Mouse (Mus musculus): ENCODE measurements around the gene Ski. TPM values are rescaled to one million over a fixed set of nuclear protein-coding genes. Genes with fewer than 3 reads are reported as not detected.

Gene Ski
- polyA plus RNA-seq, 2 experiments = 2.4 to 4.5 TPM

DNA sequence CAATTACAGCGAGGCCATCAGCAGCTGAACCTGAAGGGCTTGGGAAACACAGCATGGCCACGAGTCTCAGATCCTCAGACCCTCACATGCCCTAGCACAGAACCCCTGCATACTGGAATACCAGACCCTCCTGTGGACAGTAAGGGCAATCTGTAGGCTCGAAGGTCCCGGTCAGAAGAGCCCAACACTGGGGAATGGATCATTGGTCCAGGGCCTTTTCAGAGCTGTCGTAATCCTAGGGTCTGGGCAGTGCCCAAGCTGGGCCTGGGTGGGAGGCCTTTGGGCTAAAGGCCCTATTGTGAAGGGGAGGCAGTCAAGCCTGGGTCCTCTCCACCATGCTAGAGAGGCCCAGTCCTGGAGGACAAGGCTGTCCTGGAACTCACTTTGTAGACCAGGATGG, 79.6 kb downstream of the Ski start:
- no peak for ATAC-seq (ENCODE audit: insufficient read depth)
- TF ChIP-seq CTCF (IDR thresholded peaks at IDR 0.05; ENCODE audit: low read depth) (no peak), EP300 (IDR thresholded peaks at IDR 0.05; ENCODE audit: low read depth) (no peak)
- no peak overlapping the region for H3K4me2 ChIP-seq (ENCODE audit: low read depth)
- 68% methylated on average over 5 of the region's 5 CpGs for WGBS (ENCODE audit: insufficient replicate concordance)
- no peak overlapping the region for H3K9ac ChIP-seq (replicated peaks)
- no peak overlapping the region for H3K27ac ChIP-seq
- no peak overlapping the region for H3K4me3 ChIP-seq (ENCODE audit: insufficient read depth in 1 of 2, low read depth in 2 of 2, low read length in 2 of 2)
- no peaks in the 10 kb centered on the region for H3K4me1 ChIP-seq (replicated peaks; ENCODE audit: control insufficient read depth in 2 of 2, insufficient read depth in 2 of 2, low read length in 1 of 2)
- H3K27me3 ChIP-seq (ENCODE audit: control insufficient read depth, insufficient read depth, low read length) = no peaks in the 10 kb centered on the region
- no peaks in the 10 kb centered on the region for H3K9me3 ChIP-seq (ENCODE audit: control insufficient read depth, low read length)
- H3K36me3 ChIP-seq (replicated peaks; ENCODE audit: control insufficient read depth, insufficient read depth, low read depth) = no peaks in the 10 kb centered on the region
- no peak for DNase-seq (ENCODE audit: low read depth in 3 of 3, low spot score in 3 of 3)

DNA sequence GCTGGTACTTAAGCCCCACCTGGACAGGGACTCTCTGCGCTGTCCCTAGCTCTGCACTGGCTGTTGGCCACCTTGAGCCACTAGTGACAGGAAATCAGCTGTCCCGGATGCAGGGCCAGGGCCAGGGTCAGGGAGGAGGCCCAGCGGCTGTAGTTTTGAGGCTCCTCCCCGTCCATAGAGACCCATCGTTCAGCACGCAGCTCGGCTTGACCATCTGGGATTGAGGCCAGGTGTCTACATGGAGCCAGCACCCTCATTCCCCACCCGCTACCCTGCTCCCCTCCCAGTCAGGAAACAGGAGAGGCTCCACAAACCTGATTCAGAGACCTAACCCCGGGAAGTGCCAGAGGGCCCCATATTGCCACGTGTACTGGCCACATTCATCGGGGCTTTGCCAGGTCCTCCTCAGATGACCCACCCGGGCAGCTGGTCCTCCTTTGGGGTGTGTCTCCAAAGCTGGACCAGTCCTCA, 81.6 kb downstream of the Ski start:
- Histone ChIP-seq H3K4me1 (replicated peaks; ENCODE audit: control insufficient read depth in 2 of 2, insufficient read depth in 2 of 2, low read length in 1 of 2) (peaks cover 0 to 2% of the 10 kb centered on the region in 2 experiments; a peak in 1 of 4 replicates), H3K4me2 (ENCODE audit: low read depth) (no peak overlapping the region), H3K27ac (no peak overlapping the region), H3K9me3 (ENCODE audit: control insufficient read depth, low read length) (no peaks in the 10 kb centered on the region), H3K9ac (replicated peaks) (no peak overlapping the region), H3K4me3 (ENCODE audit: insufficient read depth in 1 of 2, low read depth in 2 of 2, low read length in 2 of 2) (no peak overlapping the region), H3K36me3 (replicated peaks; ENCODE audit: control insufficient read depth, insufficient read depth, low read depth) (no peaks in the 10 kb centered on the region), H3K27me3 (ENCODE audit: control insufficient read depth, insufficient read depth, low read length) (no peaks in the 10 kb centered on the region)
- WGBS (ENCODE audit: insufficient replicate concordance) = 43% methylated on average over 12 of the region's 12 CpGs
- ATAC-seq (ENCODE audit: insufficient read depth) (no peak), DNase-seq (ENCODE audit: low read depth in 3 of 3, low spot score in 3 of 3) (no peak)
- TF ChIP-seq EP300 (IDR thresholded peaks at IDR 0.05; ENCODE audit: low read depth) (no peak), CTCF (IDR thresholded peaks at IDR 0.05; ENCODE audit: low read depth) (no peak)

- WGBS (ENCODE audit: insufficient replicate concordance) = 63% methylated on average over 2 of the region's 2 CpGs
- no peak for DNase-seq (ENCODE audit: low read depth in 3 of 3, low spot score in 3 of 3)
- ATAC-seq (ENCODE audit: insufficient read depth) = no peak
- peaks cover 0 to 2% of the 10 kb centered on the region in 2 experiments; a peak in 1 of 4 replicates for H3K4me1 ChIP-seq (replicated peaks; ENCODE audit: control insufficient read depth in 2 of 2, insufficient read depth in 2 of 2, low read length in 1 of 2)
- H3K4me3 ChIP-seq (ENCODE audit: insufficient read depth in 1 of 2, low read depth in 2 of 2, low read length in 2 of 2) = no peak overlapping the region
- no peak overlapping the region for H3K4me2 ChIP-seq (ENCODE audit: low read depth)
- TF ChIP-seq EP300 (IDR thresholded peaks at IDR 0.05; ENCODE audit: low read depth) (no peak), CTCF (IDR thresholded peaks at IDR 0.05; ENCODE audit: low read depth) (no peak)
- no peaks in the 10 kb centered on the region for H3K9me3 ChIP-seq (ENCODE audit: control insufficient read depth, low read length)
- no peaks in the 10 kb centered on the region for H3K27me3 ChIP-seq (ENCODE audit: control insufficient read depth, insufficient read depth, low read length)
- H3K36me3 ChIP-seq (replicated peaks; ENCODE audit: control insufficient read depth, insufficient read depth, low read depth) = no peaks in the 10 kb centered on the region
- H3K27ac ChIP-seq = no peak overlapping the region
- no peak overlapping the region for H3K9ac ChIP-seq (replicated peaks)
Measured at GRCm38 (mm10) chr4:155140150-155140549, 82.2 kb downstream of the Ski start.

DNA sequence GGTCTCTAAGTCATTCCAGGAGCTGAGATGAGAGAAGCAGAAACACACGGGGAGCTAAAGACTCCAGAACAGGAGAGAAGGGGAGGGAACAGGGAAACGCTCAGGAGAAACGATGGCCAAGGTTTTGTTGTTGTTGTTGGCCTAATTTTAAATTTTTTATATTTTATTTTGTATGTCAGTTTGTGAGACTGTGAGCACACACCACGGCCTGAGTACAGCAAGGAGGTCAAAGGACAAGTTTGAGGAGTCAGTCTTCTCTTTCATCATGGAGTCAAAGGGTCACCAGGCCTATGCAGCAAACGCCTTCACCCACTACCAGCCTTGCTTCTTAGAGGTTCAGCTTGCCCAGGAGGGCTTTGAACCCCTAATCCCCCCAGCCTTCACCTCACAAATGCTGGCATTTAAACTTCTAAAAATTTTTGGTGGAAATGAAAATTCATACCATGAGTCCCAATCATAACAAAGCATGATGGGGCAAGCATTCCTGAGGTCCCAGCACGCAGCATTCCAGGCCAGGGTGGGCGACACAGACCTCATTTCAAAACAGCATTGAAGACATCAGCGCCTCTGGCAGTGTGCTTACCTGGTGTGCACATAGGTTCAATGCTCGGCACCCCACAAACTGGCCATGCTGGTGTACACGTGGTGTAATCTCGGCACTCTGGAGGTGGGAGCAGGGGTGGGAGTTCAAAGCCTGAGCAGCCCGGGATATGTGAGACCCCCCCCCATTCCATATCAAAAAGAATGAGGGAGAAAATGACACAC, 82.9 kb downstream of the Ski start:
- peaks cover 0 to 2% of the 10 kb centered on the region in 2 experiments; a peak in 1 of 4 replicates for H3K4me1 ChIP-seq (replicated peaks; ENCODE audit: control insufficient read depth in 2 of 2, insufficient read depth in 2 of 2, low read length in 1 of 2)
- H3K27ac ChIP-seq = no peak overlapping the region
- no peak overlapping the region for H3K9ac ChIP-seq (replicated peaks)
- no peaks in the 10 kb centered on the region for H3K9me3 ChIP-seq (ENCODE audit: control insufficient read depth, low read length)
- TF ChIP-seq CTCF (IDR thresholded peaks at IDR 0.05; ENCODE audit: low read depth) (no peak), EP300 (IDR thresholded peaks at IDR 0.05; ENCODE audit: low read depth) (no peak)
- H3K4me3 ChIP-seq (ENCODE audit: insufficient read depth in 1 of 2, low read depth in 2 of 2, low read length in 2 of 2) = no peak overlapping the region
- WGBS (ENCODE audit: insufficient replicate concordance) = 65% methylated on average over 12 of the region's 12 CpGs
- no peaks in the 10 kb centered on the region for H3K27me3 ChIP-seq (ENCODE audit: control insufficient read depth, insufficient read depth, low read length)
- H3K4me2 ChIP-seq (ENCODE audit: low read depth) = no peak overlapping the region
- H3K36me3 ChIP-seq (replicated peaks; ENCODE audit: control insufficient read depth, insufficient read depth, low read depth) = no peaks in the 10 kb centered on the region
- no peak for DNase-seq (ENCODE audit: low read depth in 3 of 3, low spot score in 3 of 3)
- no peak for ATAC-seq (ENCODE audit: insufficient read depth)

DNA sequence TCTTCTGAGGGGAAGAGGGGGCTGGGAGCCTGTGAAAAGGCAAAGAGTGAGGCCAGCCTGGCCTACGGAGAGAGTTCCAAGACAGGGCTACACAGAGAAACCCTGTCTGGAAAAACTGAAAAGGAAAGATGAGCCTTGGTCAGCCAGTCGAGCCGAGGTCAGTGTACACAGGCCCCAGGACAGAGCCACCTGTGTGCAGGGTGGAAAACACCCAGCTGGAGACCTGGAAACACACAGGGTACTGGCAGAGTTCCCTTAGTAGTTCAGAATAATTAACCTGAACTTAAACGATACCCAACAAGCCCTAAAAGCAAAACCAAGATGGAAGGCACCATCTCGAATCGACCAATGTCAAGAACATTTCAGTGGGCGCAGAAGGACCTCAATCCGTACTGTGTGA, 83.9 kb downstream of the Ski start:
- Histone ChIP-seq H3K27ac (no peak overlapping the region), H3K36me3 (replicated peaks; ENCODE audit: control insufficient read depth, insufficient read depth, low read depth) (no peaks in the 10 kb centered on the region), H3K4me1 (replicated peaks; ENCODE audit: control insufficient read depth in 2 of 2, insufficient read depth in 2 of 2, low read length in 1 of 2) (peaks cover 0 to 2% of the 10 kb centered on the region in 2 experiments; a peak in 1 of 4 replicates), H3K4me2 (ENCODE audit: low read depth) (no peak overlapping the region), H3K27me3 (ENCODE audit: control insufficient read depth, insufficient read depth, low read length) (no peaks in the 10 kb centered on the region), H3K4me3 (ENCODE audit: insufficient read depth in 1 of 2, low read depth in 2 of 2, low read length in 2 of 2) (no peak overlapping the region), H3K9ac (replicated peaks) (no peak overlapping the region), H3K9me3 (ENCODE audit: control insufficient read depth, low read length) (no peaks in the 10 kb centered on the region)
- no peak for ATAC-seq (ENCODE audit: insufficient read depth)
- TF ChIP-seq CTCF (IDR thresholded peaks at IDR 0.05; ENCODE audit: low read depth) (no peak), EP300 (IDR thresholded peaks at IDR 0.05; ENCODE audit: low read depth) (no peak)
- 64% methylated on average over 8 of the region's 8 CpGs for WGBS (ENCODE audit: insufficient replicate concordance)
- DNase-seq (ENCODE audit: low read depth in 3 of 3, low spot score in 3 of 3) = no peak

All from liver, embryonic 14.5 days (tissue).